8 mouse cellular contexts compared by ENCODE assay signal in genomic region chr8:124663112-124663873, GRCm38 (mm10). TPM values are rescaled to one million over a fixed set of nuclear protein-coding genes. Genes with fewer than 3 reads are reported as not detected.
DNase-seq lines count a peak whose midpoint lies in the region; ATAC-seq and TF ChIP-seq lines count a peak whose summit lies in the region.

2310022B05Rik (minus strand) TSS chr8:124663369.

- H3K9ac ChIP-seq in forebrain, embryonic 15.5 days (replicated peaks): peak within 1 kb of the TSS; percentile 81
- peak within 1 kb of the TSS; percentile 86 for H3K9ac ChIP-seq in liver, postnatal 0 days (replicated peaks)
- H3K9ac ChIP-seq in neural tube, embryonic 13.5 days: peak within 1 kb of the TSS; percentile 95

- peak; percentile 90 for ATAC-seq in G1E (ENCODE audit: extremely low read depth, insufficient number of reproducible peaks, low FRiP score, poor library complexity, severe bottlenecking)
- ATAC-seq in forebrain, embryonic 15.5 days (replicated peaks): peak; percentile 88
- ATAC-seq in liver, postnatal 0 days: peak; percentile 90
- ATAC-seq in neural tube, embryonic 13.5 days (ENCODE audit: low read depth): peak; percentile 90

- H3K4me2 ChIP-seq in forebrain, embryonic 15.5 days (replicated peaks): peak within 1 kb of the TSS; percentile 77
- peak within 1 kb of the TSS; percentile 93 for H3K4me2 ChIP-seq in liver, postnatal 0 days (ENCODE audit: low read depth, low read length)
- H3K4me2 ChIP-seq in neural tube, embryonic 13.5 days: peak within 1 kb of the TSS; percentile 88

- H3K27me3 ChIP-seq in G1E (ENCODE audit: insufficient read depth, low read length): peaks cover 14% of the 10 kb centered on the region; the same call in 1 of the 2 replicates
- H3K27me3 ChIP-seq in forebrain, embryonic 15.5 days: no peaks in the 10 kb centered on the region
- no peaks in the 10 kb centered on the region for H3K27me3 ChIP-seq in liver, postnatal 0 days (ENCODE audit: insufficient read depth, low read length)
- H3K27me3 ChIP-seq in neural tube, embryonic 13.5 days: no peaks in the 10 kb centered on the region

- no peak for TF ChIP-seq EP300 in liver, postnatal 0 days (IDR thresholded peaks at IDR 0.05; ENCODE audit: low read depth)

- intact Hi-C loops in heart, postnatal 14 days (cut with DNase I): loop anchor here (2.0 kb wide), 1 partner anchor 30 kb away; no protein-coding TSS in a partner anchor

- TF ChIP-seq CTCF in G1E (IDR thresholded peaks at IDR 0.05; ENCODE audit: low read depth, low read length): no peak
- TF ChIP-seq CTCF in liver, postnatal 0 days (IDR thresholded peaks at IDR 0.05; ENCODE audit: low read depth): no peak

- H3K4me3 ChIP-seq in G1E (ENCODE audit: low read depth, low read length): peak within 1 kb of the TSS; percentile 84
- H3K4me3 ChIP-seq in forebrain, embryonic 15.5 days: peak within 1 kb of the TSS; percentile 74
- H3K4me3 ChIP-seq in liver, postnatal 0 days (ENCODE audit: low read depth, low read length): peak within 1 kb of the TSS; percentile 84
- peak within 1 kb of the TSS; percentile 89 for H3K4me3 ChIP-seq in neural tube, embryonic 13.5 days

- H3K4me1 ChIP-seq in G1E (ENCODE audit: insufficient read depth, low read depth, low read length): peaks cover 38% of the 10 kb centered on the region
- peaks cover 44% of the 10 kb centered on the region for H3K4me1 ChIP-seq in forebrain, embryonic 15.5 days
- H3K4me1 ChIP-seq in liver, postnatal 0 days (ENCODE audit: insufficient read depth): peaks cover 37% of the 10 kb centered on the region
- H3K4me1 ChIP-seq in neural tube, embryonic 13.5 days (replicated peaks): peaks cover 48% of the 10 kb centered on the region

- peaks cover 27% of the 10 kb centered on the region for H3K36me3 ChIP-seq in G1E (replicated peaks)
- no peaks in the 10 kb centered on the region for H3K36me3 ChIP-seq in forebrain, embryonic 15.5 days
- no peaks in the 10 kb centered on the region for H3K36me3 ChIP-seq in liver, postnatal 0 days (replicated peaks; ENCODE audit: insufficient read depth, low read length)
- no peaks in the 10 kb centered on the region for H3K36me3 ChIP-seq in neural tube, embryonic 13.5 days

- H3K27ac ChIP-seq in forebrain, embryonic 15.5 days (replicated peaks): peak within 1 kb of the TSS; percentile 84
- peak within 1 kb of the TSS; percentile 83 for H3K27ac ChIP-seq in liver, postnatal 0 days (ENCODE audit: low read depth)
- peak within 1 kb of the TSS; percentile 91 for H3K27ac ChIP-seq in neural tube, embryonic 13.5 days (replicated peaks)

- 1% methylated on average over 69 of the region's 69 CpGs for WGBS in forebrain, embryonic 15.5 days
- WGBS in liver, postnatal 0 days (ENCODE audit: insufficient replicate concordance): 3% methylated on average over 53 of the region's 69 CpGs
- WGBS in neural tube, embryonic 13.5 days: 2% methylated on average over 69 of the region's 69 CpGs

- peak; percentile 84 for DNase-seq in G1E (ENCODE audit: low spot score)
- DNase-seq in cerebellum, adult 11-12 months: peak; percentile 73
- peak; percentile 91 to 93 for DNase-seq in heart, postnatal 14 days
- peak; percentile 89 for DNase-seq in layer of hippocampus, adult 11-12 months (ENCODE audit: low spot score)
- DNase-seq in liver, postnatal 0 days: peak; percentile 93
- DNase-seq in telencephalon, adult 2 months (ENCODE audit: low read depth, low spot score): peak; percentile 61

- no peaks in the 10 kb centered on the region for H3K9me3 ChIP-seq in G1E (replicated peaks)
- H3K9me3 ChIP-seq in forebrain, embryonic 15.5 days: no peaks in the 10 kb centered on the region
- no peaks in the 10 kb centered on the region for H3K9me3 ChIP-seq in liver, postnatal 0 days (ENCODE audit: low read length)
- no peaks in the 10 kb centered on the region for H3K9me3 ChIP-seq in neural tube, embryonic 13.5 days

RNA-seq across cellular contexts. Expression of gene 2310022B05Rik, which starts in this region (rescaled TPM):
- 26.9 and 27.9 TPM in 2 replicates for total RNA-seq in G1E (2014; fragmentation: Nextera tagmentation)
- 5.8 and 7.2 TPM in 2 replicates for total RNA-seq in G1E (2017)
- polyA plus RNA-seq in G1E (2012): 16.8 and 20.3 TPM in 2 replicates
- 27.6 and 28.5 TPM in 2 replicates for polyA plus RNA-seq in forebrain, embryonic 15.5 days (2015; fragmentation: Nextera tagmentation; extraction: Ambion mirVana)
- 100 to 1,000 TPM in 1 of 2 experiments, 10 to 100 TPM in 1; 85.6 to 103 TPM for total RNA-seq in heart, postnatal 14 days (2021)
- polyA plus RNA-seq in liver, postnatal 0 days (2015; fragmentation: Nextera tagmentation; extraction: Ambion mirVana): 4.1 and 4.2 TPM in 2 replicates
- 20.8 and 21.3 TPM in 2 replicates for polyA plus RNA-seq in neural tube, embryonic 13.5 days (2015; fragmentation: Nextera tagmentation; extraction: Ambion mirVana)

Comparison
In these comparisons a context has a peak if more than half of its experiments do, and no peak if none do; other contexts are left out.
1. Peak in every context shown above with its lines: DNase-seq, ATAC-seq, H3K4me3 ChIP-seq and H3K27ac ChIP-seq.